Mouse (Mus musculus) ES-E14 (cell line): Measurements from ENCODE around the gene Hist1h1d. TPM values are rescaled to one million over a fixed set of nuclear protein-coding genes. Genes with fewer than 3 reads are reported as not detected.
"Not testable (repeated sequence)": the region's sequence is repeated elsewhere in the genome, so short reads cannot be mapped to it uniquely, and the experiment has no call there.

ENCODE experiments used
- DNase-seq: peaks from one replicate; pipeline ENCODE4 v3.0.0-alpha.2; 2013; ENCODE audit warnings: low read depth, low spot score
- H3K27ac ChIP-seq: 2 replicates; pipeline ENCODE4 v1.5.1; 2012; ENCODE audit warnings: low read depth, mild to moderate bottlenecking, low read length, moderate library complexity, mixed read lengths; ENCODE audit not compliant: poor library complexity, insufficient read depth, severe bottlenecking
- H3K36me3 ChIP-seq: 2 replicates; pipeline ENCODE4 v1.6.1; 2012; ENCODE audit warnings: mild to moderate bottlenecking, low read length, moderate library complexity, mixed read lengths; ENCODE audit not compliant: control insufficient read depth, poor library complexity, insufficient read depth, severe bottlenecking
- H3K4me1 ChIP-seq, 2 experiments: fragments of 150-350 bp in 1 of 2; sonication (generic) in 1 of 2; 2 replicates each; pipeline ENCODE4 v1.6.1; 2012; ENCODE audit warnings: low read length in 2 of 2, mild to moderate bottlenecking in 1 of 2, mixed read lengths in 1 of 2; ENCODE audit not compliant: control insufficient read depth in 2 of 2, insufficient read depth in 2 of 2, poor library complexity in 1 of 2
- H3K4me3 ChIP-seq, 2 experiments: fragments of 150-350 bp in 1 of 2; sonication (generic) in 1 of 2; 2 replicates each; pipeline ENCODE4 v1.5.1; 2012; ENCODE audit warnings: low read length in 2 of 2, low read depth in 1 of 2, mild to moderate bottlenecking in 1 of 2, mixed read lengths in 1 of 2; ENCODE audit not compliant: insufficient read depth in 1 of 2, poor library complexity in 1 of 2, severe bottlenecking in 1 of 2
- H3K9ac ChIP-seq: 2 replicates; pipeline ENCODE4 v1.6.1; 2012; ENCODE audit warnings: low read depth, mild to moderate bottlenecking, low read length, mixed read lengths; ENCODE audit not compliant: poor library complexity, insufficient read depth, severe bottlenecking
- H3K9me3 ChIP-seq: fragments of 150-350 bp; sonication (generic); 2 replicates; pipeline ENCODE4 v1.6.1; 2012; ENCODE audit warnings: low read depth, mild to moderate bottlenecking, low read length; ENCODE audit not compliant: control insufficient read depth, insufficient read depth
- CHD2 ChIP-seq: IDR thresholded peaks from 2 replicates; pipeline ENCODE4 v1.6.1; 2014; ENCODE audit warnings: mild to moderate bottlenecking, low read depth, low read length, inconsistent platforms
- HCFC1 ChIP-seq: IDR thresholded peaks from 2 replicates; pipeline ENCODE4 v1.6.1; 2012; ENCODE audit warnings: low read length, inconsistent platforms, borderline replicate concordance; ENCODE audit not compliant: insufficient read depth
- MAFK ChIP-seq: IDR thresholded peaks from 2 replicates; pipeline ENCODE4 v1.6.1; 2014; ENCODE audit warnings: mild to moderate bottlenecking, low read depth, low read length, inconsistent platforms; ENCODE audit not compliant: insufficient read depth
- ZC3H11A ChIP-seq: IDR thresholded peaks from 2 replicates; pipeline ENCODE4 v1.6.1; 2012; ENCODE audit warnings: low read depth, mild to moderate bottlenecking, inconsistent platforms, low read length, borderline replicate concordance
- ZNF384 ChIP-seq: IDR thresholded peaks from 2 replicates; pipeline ENCODE4 v1.6.1; 2012; ENCODE audit warnings: low read depth, low read length, inconsistent platforms
- in situ Hi-C, 2 experiments: fragments of 600-800 bp; cut with MboI; formaldehyde crosslinking; loops; one replicate each; pipeline ENCODE4 v1.15.1; 2025; ENCODE audit warnings: low sequenced_read_pairs in 2 of 2, inconsistent platforms in 1 of 2; ENCODE audit not compliant: unreplicated experiment in 2 of 2
- total RNA-seq: library from RNA; depleted of rRNA; stranded (reverse); fragments of 300-350 nt; gene quantifications from 2 replicates; pipeline ENCODE4 v1.2.3, GENCODE M21; 2012

Hist1h1d gene
- total RNA-seq, 1 experiment, result 97.6 TPM

- Histone ChIP-seq H3K27ac (peak overlapping the region; percentile 99), H3K4me3 (peak overlapping the region; percentile 55 to 65), H3K9me3 (no peaks in the 10 kb centered on the region), H3K9ac (peak overlapping the region; percentile 93), H3K36me3 (no peaks in the 10 kb centered on the region), H3K4me1 (peaks cover 0 to 10% of the 10 kb centered on the region in 2 experiments; a peak in 2 of 4 replicates)
- TF ChIP-seq ZNF384 (peak; percentile 99), ZC3H11A (no peak)
- DNase-seq, result no peak
- in situ Hi-C loops, result no loop called here
These were observed 33.3 kb downstream of the Hist1h1d start for GRCm38 (mm10) chr13:23586099-23586939.

- Histone ChIP-seq H3K27ac (peak overlapping the region; percentile 99; the same call in 1 of the 2 replicates), H3K4me3 (peak overlapping the region; percentile 55 to 65), H3K9me3 (no peaks in the 10 kb centered on the region), H3K4me1 (peaks cover 0 to 10% of the 10 kb centered on the region in 2 experiments; a peak in 2 of 4 replicates), H3K9ac (peak overlapping the region; percentile 93), H3K36me3 (no peaks in the 10 kb centered on the region)
- in situ Hi-C loops, result no loop called here
- TF ChIP-seq ZC3H11A, result no peak
- TF ChIP-seq CHD2, result no peak
- TF ChIP-seq HCFC1, result no peak
- TF ChIP-seq ZNF384, result no peak
- no peak for TF ChIP-seq MAFK
- DNase-seq, result no peak
These were observed 33.8 kb downstream of the Hist1h1d start for GRCm38 (mm10) chr13:23586940-23587225.

GRCm38 (mm10) chr13:23591206-23591605 is 38.1 kb downstream of the Hist1h1d start:
- in situ Hi-C loops, result no loop called here
- H3K4me3 ChIP-seq, result no peak overlapping the region
- H3K27ac ChIP-seq, result no peak overlapping the region
- H3K4me1 ChIP-seq, result peaks cover 6 to 14% of the 10 kb centered on the region in 2 experiments
- no peak overlapping the region for H3K9ac ChIP-seq
- no peaks in the 10 kb centered on the region for H3K9me3 ChIP-seq
- TF ChIP-seq ZNF384 (no peak), ZC3H11A (no peak), CHD2 (no peak), MAFK (no peak), HCFC1 (no peak)
- no peak for DNase-seq
- H3K36me3 ChIP-seq, result no peaks in the 10 kb centered on the region

GRCm38 (mm10) chr13:23591886-23592285 is 38.8 kb downstream of the Hist1h1d start:
- H3K27ac ChIP-seq, in situ Hi-C loops, H3K9ac ChIP-seq, DNase-seq, H3K4me3 ChIP-seq, H3K36me3 ChIP-seq, H3K9me3 ChIP-seq: not testable (repeated sequence)
- peaks cover 7 to 14% of the 10 kb centered on the region in 2 experiments for H3K4me1 ChIP-seq

- TF ChIP-seq HCFC1 (no peak), ZNF384 (no peak)
- no peak for DNase-seq
- no peak overlapping the region for H3K27ac ChIP-seq
These were observed 39.6 kb downstream of the Hist1h1d start for GRCm38 (mm10) chr13:23592614-23593013.

More at GRCm38 (mm10) chr13:23592614-23593013, 39.6 kb downstream of the Hist1h1d start:
- H3K9me3 ChIP-seq, result no peaks in the 10 kb centered on the region
- no peak overlapping the region for H3K9ac ChIP-seq
- no peak overlapping the region for H3K4me3 ChIP-seq
- H3K36me3 ChIP-seq, result no peaks in the 10 kb centered on the region
- peaks cover 7 to 13% of the 10 kb centered on the region in 2 experiments for H3K4me1 ChIP-seq
- in situ Hi-C loops, result no loop called here
